Mouse (Mus musculus): ENCODE measurements around the gene Lrig1. TPM values are rescaled to one million over a fixed set of nuclear protein-coding genes. Genes with fewer than 3 reads are reported as not detected.

Gene Lrig1
- total RNA-seq, 2 experiments from 2014 or later: 27.2 to 27.7 TPM

DNA sequence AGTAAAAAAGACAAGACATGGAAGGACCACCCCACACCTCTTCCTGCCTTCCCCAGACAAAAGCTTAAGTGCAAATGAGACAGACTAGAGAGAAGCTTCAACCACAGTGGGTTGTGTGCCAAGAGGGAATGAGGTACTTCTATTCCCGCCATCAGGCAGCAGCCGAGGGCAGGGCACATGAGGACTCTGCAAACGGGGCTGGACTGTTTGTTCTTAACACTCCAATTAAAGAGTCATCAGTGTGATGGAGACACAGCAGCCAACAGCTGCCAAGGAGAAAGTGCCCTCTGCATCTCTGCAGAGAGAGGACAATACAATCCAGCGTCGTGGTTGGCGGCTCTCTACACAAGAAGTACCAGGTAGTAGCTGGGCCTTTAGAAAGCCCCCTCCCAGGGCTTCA, 71.2 kb downstream of the Lrig1 start:
- intact Hi-C loops (cut with DNase I): loop anchor here (10.0 kb wide), 1 partner anchor 156 kb away; no protein-coding TSS in a partner anchor
- no peak for DNase-seq (ENCODE audit: low spot score in 2 of 2)

GRCm38 (mm10) chr6:94627714-94628595, 72.0 kb downstream of the Lrig1 start:
- DNase-seq (ENCODE audit: low spot score in 2 of 2): peak in 1 of 2 experiments; percentile 24
- intact Hi-C loops (cut with DNase I): loop anchor here (10.0 kb wide), 1 partner anchor 157 kb away; no protein-coding TSS in a partner anchor

DNA sequence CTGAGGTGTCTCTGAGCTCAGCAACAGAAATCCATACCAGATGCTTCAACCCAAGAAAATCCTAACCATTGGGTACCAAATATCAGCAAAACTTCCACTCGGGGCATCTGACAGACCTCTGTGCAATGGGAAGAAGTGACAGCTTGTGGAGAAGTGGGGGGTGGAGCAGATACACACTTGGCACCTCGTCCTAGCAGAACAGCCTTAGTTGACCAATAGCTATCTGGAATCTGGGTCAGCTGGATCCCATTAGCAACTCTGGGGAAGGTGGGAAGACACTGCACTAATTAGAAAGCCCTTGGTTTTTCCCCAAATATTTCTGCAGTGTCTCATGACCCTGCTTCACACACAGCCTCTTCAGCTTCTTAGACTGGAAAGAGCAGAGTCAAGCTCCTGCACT, 73.2 kb downstream of the Lrig1 start:
- intact Hi-C loops (cut with DNase I): loop anchor here (10.0 kb wide), 1 partner anchor 158 kb away; no protein-coding TSS in a partner anchor
- DNase-seq (ENCODE audit: low spot score in 2 of 2): no peak

DNA sequence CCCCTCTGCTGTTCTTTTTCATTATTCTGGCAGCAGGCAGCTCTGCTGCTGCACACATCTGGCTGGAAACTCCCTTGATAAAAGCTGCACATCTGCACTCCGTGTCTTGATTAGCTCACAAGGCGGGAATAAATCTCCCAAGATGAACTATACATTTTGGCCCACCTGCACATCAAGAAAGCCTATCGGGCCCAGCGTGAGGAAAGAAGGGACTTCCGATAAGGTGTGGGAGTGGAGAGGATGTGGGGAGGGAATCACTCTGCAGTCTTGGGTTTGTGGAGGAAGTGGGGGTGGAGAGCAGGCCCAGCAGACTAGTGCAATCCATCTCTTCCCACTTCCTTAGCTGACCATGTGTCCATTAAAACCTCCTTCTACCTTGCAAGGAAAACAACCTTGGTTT, 74.1 kb downstream of the Lrig1 start:
- intact Hi-C loops (cut with DNase I): loop anchor here (10.0 kb wide), 1 partner anchor 159 kb away; no protein-coding TSS in a partner anchor
- DNase-seq (ENCODE audit: low spot score in 2 of 2): no peak

GRCm38 (mm10) chr6:94624543-94624942, 75.4 kb downstream of the Lrig1 start:
- no peak for DNase-seq (ENCODE audit: low spot score in 2 of 2)
- intact Hi-C loops (cut with DNase I): loop anchor here (5.0 to 10.0 kb wide), 2 partner anchors 82 to 160 kb away; no protein-coding TSS in a partner anchor

DNA sequence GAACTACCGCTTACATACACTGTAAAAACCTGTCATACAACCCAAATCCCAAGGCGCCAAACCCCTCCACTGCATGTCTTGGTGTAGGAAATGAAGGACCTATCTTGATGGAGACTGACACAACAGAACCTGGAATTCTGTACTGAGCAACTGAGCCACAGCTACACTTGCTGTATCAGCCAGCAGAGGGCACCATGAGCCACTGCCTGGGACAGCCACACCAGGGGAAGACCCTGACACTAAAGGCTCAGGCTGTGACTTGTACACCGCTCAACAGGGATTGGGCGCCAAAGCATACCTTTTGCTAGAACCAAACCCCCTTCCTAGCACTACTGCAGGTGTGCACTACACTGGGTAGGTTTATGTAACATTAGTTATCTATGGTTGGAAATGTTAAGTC, 77.0 kb downstream of the Lrig1 start:
- intact Hi-C loops (cut with DNase I): loop anchor here (1.0 to 10.0 kb wide), 4 partner anchors 78 to 344 kb away; partner anchors contain the start of gene Lrig1
- peak; percentile 46 to 66 for DNase-seq (ENCODE audit: low spot score in 2 of 2)

DNA sequence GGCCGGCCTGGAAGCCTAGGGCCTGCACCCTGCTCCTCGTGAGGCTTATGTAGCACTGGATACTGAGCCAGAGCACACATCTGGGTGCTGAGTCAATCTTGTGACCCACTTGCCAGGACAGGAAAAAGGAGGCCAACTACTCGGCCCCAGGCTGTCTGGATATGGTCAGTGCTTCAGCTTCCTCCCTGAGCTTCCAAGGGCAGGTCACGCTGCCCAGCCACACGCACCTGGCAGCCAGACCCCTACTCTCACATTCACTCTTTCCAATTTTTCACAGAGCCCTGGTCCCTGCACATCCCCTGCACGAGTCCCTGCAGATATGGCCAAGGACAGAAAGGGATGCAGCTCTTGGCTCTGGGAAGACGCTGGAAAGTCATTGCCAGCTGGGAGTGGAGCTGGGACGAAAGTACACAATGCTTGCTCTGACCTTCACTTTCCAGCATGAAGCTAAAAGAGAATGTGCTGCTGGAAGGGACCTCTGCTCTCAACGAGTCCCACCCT, 79.1 kb downstream of the Lrig1 start:
- DNase-seq (ENCODE audit: low spot score in 2 of 2): no peak
- intact Hi-C loops (cut with DNase I): loop anchor here (5.0 to 10.0 kb wide), 2 partner anchors 79 to 164 kb away; no protein-coding TSS in a partner anchor

GRCm38 (mm10) chr6:94620287-94620686, 79.7 kb downstream of the Lrig1 start:
- intact Hi-C loops (cut with DNase I): loop anchor here (5.0 to 10.0 kb wide), 2 partner anchors 78 to 165 kb away; no protein-coding TSS in a partner anchor
- no peak for DNase-seq (ENCODE audit: low spot score in 2 of 2)

- DNase-seq (ENCODE audit: low spot score in 2 of 2): no peak
- intact Hi-C loops (cut with DNase I): no loop called here
Observed at GRCm38 (mm10) chr6:94618671-94619070, 81.3 kb downstream of the Lrig1 start.

DNA sequence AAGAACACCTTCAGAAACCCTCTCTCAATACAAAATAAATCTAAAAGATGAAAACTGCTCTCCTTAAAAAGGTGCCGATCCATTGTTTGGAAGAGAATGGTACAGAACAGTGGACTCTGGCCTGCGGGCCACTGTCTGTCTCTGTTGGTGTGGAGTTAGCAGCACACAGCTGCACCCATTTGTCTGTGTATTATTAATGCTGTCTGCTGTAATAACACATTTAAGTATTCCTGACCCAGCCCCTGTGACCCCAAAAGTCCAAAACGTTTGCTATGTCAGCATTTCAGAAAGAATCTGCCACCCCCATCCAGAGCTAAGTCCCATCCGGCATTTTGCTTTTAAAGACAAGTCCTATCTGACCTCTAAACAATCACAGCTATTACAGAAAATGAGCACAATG, 84.0 kb downstream of the Lrig1 start:
- intact Hi-C loops (cut with DNase I): no loop called here
- no peak for DNase-seq (ENCODE audit: low spot score in 2 of 2)

DNA sequence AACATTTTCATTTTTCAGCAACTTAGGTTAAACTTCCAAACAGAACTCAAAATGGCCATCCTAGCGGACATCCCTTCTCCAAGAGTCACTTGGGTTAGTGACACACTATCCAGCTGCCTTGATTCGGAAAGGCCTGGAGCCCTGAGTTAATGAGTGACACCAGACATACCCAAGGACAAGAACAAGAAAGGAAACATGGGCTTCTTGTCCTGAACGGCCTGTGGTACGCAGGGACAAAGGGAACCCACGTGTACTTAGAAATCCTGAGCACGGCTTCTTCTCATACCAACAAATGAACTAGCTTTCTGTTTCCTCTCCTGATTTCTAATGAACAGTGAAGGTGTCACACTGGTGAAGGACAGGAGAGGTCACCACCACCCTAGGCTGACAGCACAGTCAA, 85.6 kb downstream of the Lrig1 start:
- intact Hi-C loops (cut with DNase I): no loop called here
- no peak for DNase-seq (ENCODE audit: low spot score in 2 of 2)

GRCm38 (mm10) chr6:94613235-94613895, 86.6 kb downstream of the Lrig1 start:
- DNase-seq (ENCODE audit: low spot score in 2 of 2): no peak
- intact Hi-C loops (cut with DNase I): no loop called here

- intact Hi-C loops (cut with DNase I): no loop called here
- DNase-seq (ENCODE audit: low spot score in 2 of 2): no peak
Observed at GRCm38 (mm10) chr6:94604546-94604945, 95.4 kb downstream of the Lrig1 start.

DNA sequence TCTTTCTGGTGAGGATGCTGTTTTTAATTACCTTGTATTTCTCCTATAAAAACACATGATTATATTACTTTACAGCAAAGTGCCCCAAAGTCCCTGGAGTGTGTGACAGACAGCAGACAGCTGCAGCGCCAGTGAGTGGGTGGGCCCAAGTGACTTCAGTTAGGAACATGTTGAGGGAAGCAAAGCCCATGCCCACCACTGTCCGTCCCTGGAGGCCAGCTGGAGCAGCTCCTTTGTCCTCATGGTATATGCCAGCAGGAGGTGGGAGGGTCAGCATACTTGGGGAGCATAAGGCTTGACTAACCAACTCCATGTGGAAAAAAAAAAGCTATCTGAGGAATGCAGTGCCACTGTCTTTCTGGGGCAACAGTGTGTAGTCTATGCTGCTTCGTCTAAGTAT, 95.9 kb downstream of the Lrig1 start:
- no peak for DNase-seq (ENCODE audit: low spot score in 2 of 2)
- intact Hi-C loops (cut with DNase I): no loop called here

DNA sequence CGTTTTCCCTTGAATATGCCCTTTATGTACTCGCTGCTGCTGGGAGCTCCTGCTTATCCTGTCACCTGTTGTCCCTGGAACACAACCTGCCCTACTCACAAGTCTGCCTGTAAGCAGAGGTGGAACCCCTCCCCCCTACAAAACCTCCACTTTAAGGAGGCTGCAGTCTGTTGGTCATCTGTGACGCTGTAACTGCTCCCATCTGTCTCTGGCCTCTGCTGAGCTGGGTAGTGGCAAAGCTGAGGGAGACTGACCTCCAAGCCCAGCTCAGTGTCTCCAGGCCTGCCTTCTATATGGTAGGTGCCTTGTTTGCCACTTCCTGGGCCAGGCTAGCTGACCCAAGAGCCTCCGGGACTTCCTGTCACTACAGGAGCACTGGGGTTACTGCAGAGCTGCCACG, 98.1 kb downstream of the Lrig1 start:
- no peak for DNase-seq (ENCODE audit: low spot score in 2 of 2)
- intact Hi-C loops (cut with DNase I): no loop called here

DNA sequence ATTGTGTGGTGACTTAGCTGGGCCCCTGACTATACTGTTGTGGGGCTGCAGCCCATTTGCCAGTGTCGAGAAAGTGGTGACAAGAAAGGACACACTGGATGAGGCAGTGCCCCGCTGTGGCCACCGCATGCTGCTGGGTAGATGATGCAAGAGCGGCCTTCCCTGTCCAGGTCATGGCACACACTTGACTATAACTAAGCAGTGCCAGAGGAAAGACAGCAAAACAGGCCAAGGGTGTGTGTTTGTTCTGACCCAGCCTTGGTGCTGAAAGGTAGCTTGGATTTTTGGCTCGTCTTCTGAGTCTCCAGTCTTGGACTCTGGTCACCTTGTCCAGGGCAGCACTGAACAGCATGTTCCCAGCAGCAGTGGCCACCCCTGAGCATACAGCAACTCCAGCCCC, 98.9 kb downstream of the Lrig1 start:
- no peak for DNase-seq (ENCODE audit: low spot score in 2 of 2)
- intact Hi-C loops (cut with DNase I): no loop called here

DNA sequence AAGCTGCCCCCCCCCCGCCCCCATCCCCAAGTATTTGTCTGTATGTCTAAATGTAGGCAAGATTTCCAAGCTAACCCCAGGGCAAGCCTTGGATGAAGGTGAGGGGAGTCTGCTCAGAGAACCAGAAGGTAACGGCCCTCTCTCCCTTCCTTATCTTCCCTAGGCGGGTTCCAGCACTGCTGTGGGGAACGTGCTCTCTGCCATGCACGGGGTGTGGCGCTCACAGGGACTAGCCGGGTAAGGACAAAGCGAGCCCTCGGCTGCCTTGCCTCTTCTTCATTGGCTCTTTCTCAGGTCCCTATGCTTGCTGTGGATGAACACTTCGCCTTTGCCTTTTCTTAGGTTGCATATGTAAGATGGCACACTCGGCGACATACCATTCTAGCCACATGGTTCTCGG, 100.9 kb downstream of the Lrig1 start:
- intact Hi-C loops (cut with DNase I): no loop called here
- no peak for DNase-seq (ENCODE audit: low spot score in 2 of 2)

DNA sequence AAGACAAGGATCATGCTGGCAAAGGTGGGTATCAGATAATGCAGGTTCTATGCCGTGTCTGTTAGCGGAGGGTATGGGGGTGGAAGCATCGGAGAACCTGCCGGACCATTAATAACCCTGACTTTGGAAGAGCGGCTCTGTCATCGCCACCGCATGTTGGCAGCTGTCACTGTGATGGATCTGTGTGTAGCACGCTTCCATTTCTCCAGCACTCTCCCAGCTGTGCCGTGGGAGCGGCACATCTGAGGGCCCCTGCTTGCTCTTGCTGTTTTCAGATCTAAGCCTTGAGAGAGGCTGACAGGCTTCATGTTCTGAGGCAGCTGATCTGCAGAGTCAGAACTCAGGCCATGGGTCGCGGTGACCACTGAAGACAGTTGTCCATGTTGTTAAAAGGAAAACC, 101.5 kb downstream of the Lrig1 start:
- intact Hi-C loops (cut with DNase I): no loop called here

GRCm38 (mm10) chr6:94596761-94597485, 103.0 kb downstream of the Lrig1 start:
- no peak for DNase-seq (ENCODE audit: low spot score in 2 of 2)
- intact Hi-C loops (cut with DNase I): no loop called here

More for the DNA sequence above, 101.5 kb downstream of the Lrig1 start:
- no peak for DNase-seq (ENCODE audit: low spot score in 2 of 2)
